Mouse (Mus musculus) midbrain, embryonic 14.5 days (tissue): ENCODE results near the gene Catsperg1. TPM values are rescaled to one million over a fixed set of nuclear protein-coding genes. Genes with fewer than 3 reads are reported as not detected.
"Not testable (repeated sequence)": the region's sequence is repeated elsewhere in the genome, so short reads cannot be mapped to it uniquely, and the experiment has no call there.

Experiments used
- ATAC-seq: fragments of 200-750 bp; cut with Nextera tagmentation; 2 replicates; pipeline ENCODE4 v1.8.0; 2017; ENCODE audit warnings: moderate number of reproducible peaks, moderate library complexity; ENCODE audit not compliant: low FRiP score, low TSS enrichment
- DNase-seq: peaks from one replicate; pipeline ENCODE4 v3.0.0-alpha.2; 2015
- H3K27ac ChIP-seq: fragments of 300-500 bp; sonication (generic); replicated peaks from 2 replicates; pipeline ENCODE4 v1.5.1; 2014; ENCODE audit warnings: mild to moderate bottlenecking, low read depth, low read length, moderate library complexity
- H3K27me3 ChIP-seq: fragments of 300-500 bp; sonication (generic); 2 replicates; pipeline ENCODE4 v1.6.1; 2014; ENCODE audit warnings: low read length, control low read depth, mixed read lengths; ENCODE audit not compliant: control insufficient read depth, insufficient read depth
- H3K36me3 ChIP-seq: fragments of 300-500 bp; sonication (generic); 2 replicates; pipeline ENCODE4 v1.6.1; 2014; ENCODE audit warnings: low read length, control low read depth; ENCODE audit not compliant: control insufficient read depth, insufficient read depth
- H3K4me1 ChIP-seq: fragments of 300-500 bp; sonication (generic); 2 replicates; pipeline ENCODE4 v1.6.1; 2014; ENCODE audit warnings: mild to moderate bottlenecking, antibody characterized with exemption, low read length, control low read depth; ENCODE audit not compliant: control insufficient read depth, insufficient read depth
- H3K4me2 ChIP-seq: fragments of 300-500 bp; sonication (generic); 2 replicates; pipeline ENCODE4 v1.6.1; 2014; ENCODE audit warnings: mild to moderate bottlenecking, low read length, moderate library complexity
- H3K4me3 ChIP-seq: fragments of 300-500 bp; sonication (generic); replicated peaks from 2 replicates; pipeline ENCODE4 v1.5.1; 2014; ENCODE audit warnings: low read depth, low read length
- H3K9ac ChIP-seq: fragments of 300-500 bp; sonication (generic); replicated peaks from 2 replicates; pipeline ENCODE4 v1.6.1; 2014; ENCODE audit warnings: mild to moderate bottlenecking, low read length, moderate library complexity
- H3K9me3 ChIP-seq: fragments of 300-500 bp; sonication (generic); 2 replicates; pipeline ENCODE4 v1.6.1; 2016; ENCODE audit warnings: low read length, control low read depth, mixed read lengths; ENCODE audit not compliant: control insufficient read depth
- WGBS: fragments of 180-500 bp; shearing (Covaris S2); extraction: QIAGEN DNeasy Blood & Tissue Kit; methylation state at CpG from one replicate; pipeline ENCODE4 v1.1.7; 2014; 5-methylcytosine and 5-hydroxymethylcytosine counted together
- polyA plus RNA-seq: library from polyadenylated mRNA; unstranded; fragments of >200 nt; fragmentation: Nextera tagmentation; extraction: Ambion mirVana; gene quantifications from 2 replicates; pipeline ENCODE4 v1.2.1, GENCODE M21; 2014

The Catsperg1 gene
- polyA plus RNA-seq, 1 experiment from 2014 or later: 3.6 TPM

DNA sequence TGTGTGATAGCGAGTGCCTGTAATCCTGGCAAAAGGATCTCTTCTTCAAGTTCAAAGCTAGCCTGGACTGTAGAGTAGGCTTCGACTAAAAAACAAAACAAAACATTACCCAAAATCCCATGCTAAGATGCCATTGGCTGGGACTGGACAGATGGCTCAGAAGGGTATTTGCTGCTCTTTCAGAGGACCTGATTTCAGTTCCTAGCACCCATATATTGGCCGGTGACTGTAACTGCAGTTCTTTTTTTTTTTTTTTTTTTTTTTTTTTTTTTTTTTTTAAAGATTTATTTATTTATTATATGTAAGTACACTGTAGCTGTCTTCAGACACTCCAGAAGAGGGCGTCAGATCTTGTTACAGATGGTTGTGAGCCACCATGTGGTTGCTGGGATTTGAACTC, 74.6 kb downstream of the Catsperg1 start:
- not testable (repeated sequence) for H3K4me1 ChIP-seq, ATAC-seq, H3K36me3 ChIP-seq, H3K4me3 ChIP-seq, H3K27me3 ChIP-seq, H3K27ac ChIP-seq, H3K4me2 ChIP-seq, H3K9me3 ChIP-seq, DNase-seq, H3K9ac ChIP-seq
- 96% methylated on average over 3 of the region's 4 CpGs for WGBS

DNA sequence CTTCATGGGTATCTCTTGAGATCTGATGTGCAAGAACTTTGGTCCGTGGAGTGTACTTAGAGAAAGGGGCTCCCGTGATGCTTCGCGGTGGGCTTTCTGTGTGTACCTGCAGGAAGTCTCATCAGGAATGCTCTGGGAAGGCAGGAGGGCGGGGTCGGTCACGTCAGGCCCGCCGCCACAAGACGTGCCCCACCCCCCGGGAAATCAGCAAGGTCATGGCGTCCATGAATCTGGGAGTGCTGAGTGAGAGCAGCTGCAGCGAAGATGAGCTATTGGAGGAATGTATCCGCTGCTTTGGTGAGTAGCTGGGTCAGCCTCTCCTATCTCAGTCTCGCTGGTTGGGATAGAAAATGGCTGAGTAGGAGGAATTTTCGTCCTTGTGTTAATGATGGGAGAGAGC, 76.4 kb downstream of the Catsperg1 start:
- ATAC-seq (no peak), DNase-seq (no peak)
- Histone ChIP-seq H3K4me3 (no peak overlapping the region), H3K27me3 (peaks cover 10% of the 10 kb centered on the region; the same call in 1 of the 2 replicates), H3K4me1 (no peaks in the 10 kb centered on the region), H3K9me3 (no peaks in the 10 kb centered on the region), H3K36me3 (no peaks in the 10 kb centered on the region), H3K27ac (no peak overlapping the region), H3K4me2 (no peak overlapping the region), H3K9ac (no peak overlapping the region)
- 44% methylated on average over 16 of the region's 16 CpGs for WGBS

DNA sequence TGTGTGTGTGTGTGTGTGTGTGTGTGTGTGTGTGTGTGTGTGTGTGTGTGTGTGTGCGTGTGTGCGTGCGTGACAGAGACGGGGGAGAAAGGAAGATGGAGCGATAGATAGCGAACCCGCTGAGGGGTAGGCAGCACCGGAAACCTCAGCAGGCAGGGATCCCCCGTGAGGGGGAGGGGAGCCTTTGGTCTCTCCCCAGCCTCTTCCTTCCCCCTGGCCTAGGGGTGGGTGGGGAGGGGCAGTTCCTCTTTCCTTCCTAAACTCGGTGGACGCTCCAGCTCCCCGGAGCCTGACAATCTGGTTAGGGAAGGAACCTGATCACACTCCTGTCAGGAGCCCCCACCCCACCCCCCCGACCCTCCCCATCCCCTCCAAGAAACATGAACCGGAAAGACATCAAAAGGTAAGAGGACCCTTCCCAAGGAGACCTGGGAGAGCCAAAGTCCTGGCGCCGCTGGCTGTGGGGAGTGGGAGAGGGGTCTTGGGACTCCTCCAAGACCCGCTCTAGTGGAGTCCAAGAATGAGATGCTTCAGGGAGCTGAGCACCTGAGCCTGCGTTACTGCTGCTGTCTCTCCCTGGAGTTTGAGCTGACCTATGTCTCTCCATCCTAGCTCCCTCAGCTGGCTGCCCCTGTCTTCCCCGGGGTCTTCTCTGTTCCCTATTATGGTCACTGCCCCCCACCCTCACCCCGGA, 79.0 kb downstream of the Catsperg1 start, which contains the start of gene Rasgrp4:
Gene Rasgrp4, plus strand, starts transcription at position 159 of the 694 bp plus-strand sequence.
- Histone ChIP-seq H3K36me3 (no peaks in the 10 kb centered on the region), H3K9ac (peak within 1 kb of the TSS; percentile 42; the same call in 1 of the 2 replicates), H3K4me1 (no peaks in the 10 kb centered on the region), H3K27me3 (peaks cover 10% of the 10 kb centered on the region; the same call in 1 of the 2 replicates), H3K4me3 (peak within 1 kb of the TSS; percentile 18; the same call in 1 of the 2 replicates), H3K9me3 (no peaks in the 10 kb centered on the region), H3K4me2 (peak within 1 kb of the TSS; percentile 52), H3K27ac (no peak within 1 kb of the TSS)
- WGBS: under 1% methylated on average over 19 of the region's 20 CpGs
- DNase-seq (peak; percentile 48), ATAC-seq (no peak)

DNA sequence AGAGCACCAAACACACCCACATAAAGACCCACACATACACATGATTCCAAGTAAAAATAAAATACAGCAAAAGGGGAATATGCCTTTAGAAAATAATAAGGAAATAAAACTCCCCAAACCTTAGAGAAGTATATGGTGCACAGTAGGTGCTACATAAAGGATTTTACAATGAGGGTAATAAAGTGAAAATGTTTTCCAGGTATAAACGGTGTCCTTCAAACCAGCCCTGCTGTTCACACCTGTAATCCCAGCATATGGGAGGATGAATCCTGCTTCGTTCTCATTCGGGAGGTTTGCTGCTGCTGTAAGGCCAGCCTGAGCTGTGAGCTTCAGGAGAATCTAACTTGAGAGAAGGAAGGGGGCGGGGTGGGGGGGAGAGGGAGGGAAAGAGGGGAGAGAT, 79.6 kb downstream of the Catsperg1 start:
- H3K27ac ChIP-seq: no peak overlapping the region
- DNase-seq: peak; percentile 26
- peak overlapping the region; percentile 42; the same call in 1 of the 2 replicates for H3K9ac ChIP-seq

More for the DNA sequence above, 79.6 kb downstream of the Catsperg1 start:
- WGBS: 3% methylated on average over 4 of the region's 4 CpGs
- no peaks in the 10 kb centered on the region for H3K4me1 ChIP-seq
- no peak for ATAC-seq
- peak overlapping the region; percentile 52 for H3K4me2 ChIP-seq
- H3K9me3 ChIP-seq: no peaks in the 10 kb centered on the region
- H3K27me3 ChIP-seq: peaks cover 10% of the 10 kb centered on the region; the same call in 1 of the 2 replicates
- H3K36me3 ChIP-seq: no peaks in the 10 kb centered on the region
- 0 out of 2 replicates have a peak overlapping the region, but pooled peaks have one; percentile 18 for H3K4me3 ChIP-seq

Other genes with a start within 250 kb of the Catsperg1 start
- gene Eif3k, start 232.2 kb downstream of the Catsperg1 start, polyA plus RNA-seq: 320 and 343 TPM in 2 replicates
- gene Map4k1, start 232.0 kb downstream of the Catsperg1 start, polyA plus RNA-seq: 5.5 and 10.2 TPM in 2 replicates
- 5.2 and 7.8 TPM in 2 replicates for gene Ryr1, start 88.9 kb downstream of the Catsperg1 start, polyA plus RNA-seq
- gene Rasgrp4, start 79.2 kb downstream of the Catsperg1 start, polyA plus RNA-seq: 0.70 and 0.86 TPM in 2 replicates
- gene Fam98c, start 57.8 kb downstream of the Catsperg1 start, polyA plus RNA-seq: 17.7 and 21.3 TPM in 2 replicates
- 0.32 and 0.55 TPM in 2 replicates for gene Ggn, start 43.8 kb downstream of the Catsperg1 start, polyA plus RNA-seq
- gene Spred3, start 43.6 kb downstream of the Catsperg1 start, polyA plus RNA-seq: 9.4 and 11.2 TPM in 2 replicates
- gene Psmd8, start 33.3 kb downstream of the Catsperg1 start, polyA plus RNA-seq: 290 and 302 TPM in 2 replicates
- 0.54 and 0.85 TPM in 2 replicates for gene Kcnk6, start 18.5 kb upstream of the Catsperg1 start, polyA plus RNA-seq
- gene Yif1b, start 24.3 kb upstream of the Catsperg1 start, polyA plus RNA-seq: 86.6 and 107 TPM in 2 replicates
- gene 2200002D01Rik, start 34.4 kb upstream of the Catsperg1 start, polyA plus RNA-seq: 0.29 and 0.57 TPM in 2 replicates
- gene Spint2, start 67.9 kb upstream of the Catsperg1 start, polyA plus RNA-seq: 52.3 and 66.3 TPM in 2 replicates
- 0.94 and 3.9 TPM in 2 replicates for gene Ppp1r14a, start 75.3 kb upstream of the Catsperg1 start, polyA plus RNA-seq
- 203 and 214 TPM in 2 replicates for gene Dpf1, start 89.9 kb upstream of the Catsperg1 start, polyA plus RNA-seq